Mouse (Mus musculus): ENCODE measurements around the gene Psd4.

Gene Psd4

GRCm38 (mm10) chr2:24367030-24367894 is at the start of gene Psd4:
Psd4 (plus strand) TSS chr2:24367580.
- in situ Hi-C loops (cut with MboI; ENCODE audit: low pct_unique_long_range_greater_than_20kb in 1 of 2, low sequenced_read_pairs in 2 of 2, unreplicated experiment in 1 of 2): no loop called here

- in situ Hi-C loops (cut with MboI; ENCODE audit: low pct_unique_long_range_greater_than_20kb in 1 of 2, low sequenced_read_pairs in 2 of 2, unreplicated experiment in 1 of 2): no loop called here
Observed at GRCm38 (mm10) chr2:24317919-24318598, 49.3 kb upstream of the Psd4 start.

- in situ Hi-C loops (cut with MboI; ENCODE audit: low pct_unique_long_range_greater_than_20kb in 1 of 2, low sequenced_read_pairs in 2 of 2, unreplicated experiment in 1 of 2): no loop called here
Observed at GRCm38 (mm10) chr2:24335333-24335732, 32.0 kb upstream of the Psd4 start.

GRCm38 (mm10) chr2:24336545-24336944 is 30.8 kb upstream of the Psd4 start, which contains the start of gene Il1rn:
Il1rn (plus strand) TSS chr2:24336853.
- in situ Hi-C loops (cut with MboI; ENCODE audit: low pct_unique_long_range_greater_than_20kb in 1 of 2, low sequenced_read_pairs in 2 of 2, unreplicated experiment in 1 of 2): no loop called here

- in situ Hi-C loops (cut with MboI; ENCODE audit: low pct_unique_long_range_greater_than_20kb in 1 of 2, low sequenced_read_pairs in 2 of 2, unreplicated experiment in 1 of 2): no loop called here
Observed at GRCm38 (mm10) chr2:24341395-24341885, 25.9 kb upstream of the Psd4 start.

- in situ Hi-C loops (cut with MboI; ENCODE audit: low pct_unique_long_range_greater_than_20kb in 1 of 2, low sequenced_read_pairs in 2 of 2, unreplicated experiment in 1 of 2): no loop called here
Observed at GRCm38 (mm10) chr2:24344619-24345018, 22.8 kb upstream of the Psd4 start.

GRCm38 (mm10) chr2:24345056-24345455 is 22.3 kb upstream of the Psd4 start:
- in situ Hi-C loops (cut with MboI; ENCODE audit: low pct_unique_long_range_greater_than_20kb in 1 of 2, low sequenced_read_pairs in 2 of 2, unreplicated experiment in 1 of 2): no loop called here

GRCm38 (mm10) chr2:24347926-24348325 is 19.5 kb upstream of the Psd4 start:
- in situ Hi-C loops (cut with MboI; ENCODE audit: low pct_unique_long_range_greater_than_20kb in 1 of 2, low sequenced_read_pairs in 2 of 2, unreplicated experiment in 1 of 2): no loop called here

GRCm38 (mm10) chr2:24351159-24351558 is 16.2 kb upstream of the Psd4 start:
- in situ Hi-C loops (cut with MboI; ENCODE audit: low pct_unique_long_range_greater_than_20kb in 1 of 2, low sequenced_read_pairs in 2 of 2, unreplicated experiment in 1 of 2): no loop called here

GRCm38 (mm10) chr2:24353042-24353441 is 14.3 kb upstream of the Psd4 start:
- in situ Hi-C loops (cut with MboI; ENCODE audit: low pct_unique_long_range_greater_than_20kb in 1 of 2, low sequenced_read_pairs in 2 of 2, unreplicated experiment in 1 of 2): no loop called here

GRCm38 (mm10) chr2:24357642-24358041 is 9.7 kb upstream of the Psd4 start:
- in situ Hi-C loops (cut with MboI; ENCODE audit: low pct_unique_long_range_greater_than_20kb in 1 of 2, low sequenced_read_pairs in 2 of 2, unreplicated experiment in 1 of 2): no loop called here

- in situ Hi-C loops (cut with MboI; ENCODE audit: low pct_unique_long_range_greater_than_20kb in 1 of 2, low sequenced_read_pairs in 2 of 2, unreplicated experiment in 1 of 2): no loop called here
Observed at GRCm38 (mm10) chr2:24359347-24359746, 8.0 kb upstream of the Psd4 start.

GRCm38 (mm10) chr2:24363818-24364217 is 3.6 kb upstream of the Psd4 start:
- in situ Hi-C loops (cut with MboI; ENCODE audit: low pct_unique_long_range_greater_than_20kb in 1 of 2, low sequenced_read_pairs in 2 of 2, unreplicated experiment in 1 of 2): no loop called here

GRCm38 (mm10) chr2:24366214-24366975 is 985 bp upstream of the Psd4 start:
- in situ Hi-C loops (cut with MboI; ENCODE audit: low pct_unique_long_range_greater_than_20kb in 1 of 2, low sequenced_read_pairs in 2 of 2, unreplicated experiment in 1 of 2): no loop called here

- in situ Hi-C loops (cut with MboI; ENCODE audit: low pct_unique_long_range_greater_than_20kb in 1 of 2, low sequenced_read_pairs in 2 of 2, unreplicated experiment in 1 of 2): no loop called here
Observed at GRCm38 (mm10) chr2:24367895-24368261, 498 bp downstream of the Psd4 start.

- in situ Hi-C loops (cut with MboI; ENCODE audit: low pct_unique_long_range_greater_than_20kb in 1 of 2, low sequenced_read_pairs in 2 of 2, unreplicated experiment in 1 of 2): no loop called here
Observed at GRCm38 (mm10) chr2:24378747-24379450, 11.5 kb downstream of the Psd4 start.

GRCm38 (mm10) chr2:24382456-24383230 is 15.3 kb downstream of the Psd4 start:
- in situ Hi-C loops (cut with MboI; ENCODE audit: low pct_unique_long_range_greater_than_20kb in 1 of 2, low sequenced_read_pairs in 2 of 2, unreplicated experiment in 1 of 2): no loop called here

- in situ Hi-C loops (cut with MboI; ENCODE audit: low pct_unique_long_range_greater_than_20kb in 1 of 2, low sequenced_read_pairs in 2 of 2, unreplicated experiment in 1 of 2): no loop called here
Observed at GRCm38 (mm10) chr2:24383636-24384035, 16.3 kb downstream of the Psd4 start.
